Mouse (Mus musculus) midbrain, embryonic 14.5 days (tissue): Measurements from ENCODE around the gene Arid5a. TPM values are rescaled to one million over a fixed set of nuclear protein-coding genes. Genes with fewer than 3 reads are reported as not detected.
A peak's percentile ranks its signal among the peaks of the same experiment; 100 is the strongest.

Experiments used
- ATAC-seq: fragments of 200-750 bp; cut with Nextera tagmentation; 2 replicates; pipeline ENCODE4 v1.8.0; 2017; ENCODE audit warnings: moderate number of reproducible peaks, moderate library complexity; ENCODE audit not compliant: low FRiP score, low TSS enrichment
- DNase-seq: peaks from one replicate; pipeline ENCODE4 v3.0.0-alpha.2; 2015
- H3K27ac ChIP-seq: fragments of 300-500 bp; sonication (generic); replicated peaks from 2 replicates; pipeline ENCODE4 v1.5.1; 2014; ENCODE audit warnings: mild to moderate bottlenecking, low read depth, low read length, moderate library complexity
- H3K27me3 ChIP-seq: fragments of 300-500 bp; sonication (generic); 2 replicates; pipeline ENCODE4 v1.6.1; 2014; ENCODE audit warnings: low read length, control low read depth, mixed read lengths; ENCODE audit not compliant: control insufficient read depth, insufficient read depth
- H3K36me3 ChIP-seq: fragments of 300-500 bp; sonication (generic); 2 replicates; pipeline ENCODE4 v1.6.1; 2014; ENCODE audit warnings: low read length, control low read depth; ENCODE audit not compliant: control insufficient read depth, insufficient read depth
- H3K4me1 ChIP-seq: fragments of 300-500 bp; sonication (generic); 2 replicates; pipeline ENCODE4 v1.6.1; 2014; ENCODE audit warnings: mild to moderate bottlenecking, antibody characterized with exemption, low read length, control low read depth; ENCODE audit not compliant: control insufficient read depth, insufficient read depth
- H3K4me2 ChIP-seq: fragments of 300-500 bp; sonication (generic); 2 replicates; pipeline ENCODE4 v1.6.1; 2014; ENCODE audit warnings: mild to moderate bottlenecking, low read length, moderate library complexity
- H3K4me3 ChIP-seq: fragments of 300-500 bp; sonication (generic); replicated peaks from 2 replicates; pipeline ENCODE4 v1.5.1; 2014; ENCODE audit warnings: low read depth, low read length
- H3K9ac ChIP-seq: fragments of 300-500 bp; sonication (generic); replicated peaks from 2 replicates; pipeline ENCODE4 v1.6.1; 2014; ENCODE audit warnings: mild to moderate bottlenecking, low read length, moderate library complexity
- H3K9me3 ChIP-seq: fragments of 300-500 bp; sonication (generic); 2 replicates; pipeline ENCODE4 v1.6.1; 2016; ENCODE audit warnings: low read length, control low read depth, mixed read lengths; ENCODE audit not compliant: control insufficient read depth
- WGBS: fragments of 180-500 bp; shearing (Covaris S2); extraction: QIAGEN DNeasy Blood & Tissue Kit; methylation state at CpG from one replicate; pipeline ENCODE4 v1.1.7; 2014; 5-methylcytosine and 5-hydroxymethylcytosine counted together
- microRNA-seq: library from miRNA; unstranded; fragments of <30 nt; microRNA quantifications from one replicate; pipeline ENCODE4, GENCODE M21; 2016
- polyA plus RNA-seq: library from polyadenylated mRNA; unstranded; fragments of >200 nt; fragmentation: Nextera tagmentation; extraction: Ambion mirVana; gene quantifications from 2 replicates; pipeline ENCODE4 v1.2.1, GENCODE M21; 2014

The Arid5a gene
- polyA plus RNA-seq, 1 experiment from 2014 or later, result 2.0 TPM

GRCm38 (mm10) chr1:36368112-36368968, 60.8 kb downstream of the Arid5a start:
- peak; percentile 78 for ATAC-seq
- peak overlapping the region; percentile 78 for H3K4me2 ChIP-seq
- H3K27me3 ChIP-seq, result no peaks in the 10 kb centered on the region
- H3K9me3 ChIP-seq, result no peaks in the 10 kb centered on the region
- peaks cover 25% of the 10 kb centered on the region for H3K36me3 ChIP-seq
- peak overlapping the region; percentile 70; the same call in 1 of the 2 replicates for H3K27ac ChIP-seq
- H3K9ac ChIP-seq, result peak overlapping the region; percentile 86
- DNase-seq, result peak; percentile 9
- peak overlapping the region; percentile 77 for H3K4me3 ChIP-seq
- H3K4me1 ChIP-seq, result peaks cover 11% of the 10 kb centered on the region
- WGBS, result 5% methylated on average over 54 of the region's 55 CpGs

DNA sequence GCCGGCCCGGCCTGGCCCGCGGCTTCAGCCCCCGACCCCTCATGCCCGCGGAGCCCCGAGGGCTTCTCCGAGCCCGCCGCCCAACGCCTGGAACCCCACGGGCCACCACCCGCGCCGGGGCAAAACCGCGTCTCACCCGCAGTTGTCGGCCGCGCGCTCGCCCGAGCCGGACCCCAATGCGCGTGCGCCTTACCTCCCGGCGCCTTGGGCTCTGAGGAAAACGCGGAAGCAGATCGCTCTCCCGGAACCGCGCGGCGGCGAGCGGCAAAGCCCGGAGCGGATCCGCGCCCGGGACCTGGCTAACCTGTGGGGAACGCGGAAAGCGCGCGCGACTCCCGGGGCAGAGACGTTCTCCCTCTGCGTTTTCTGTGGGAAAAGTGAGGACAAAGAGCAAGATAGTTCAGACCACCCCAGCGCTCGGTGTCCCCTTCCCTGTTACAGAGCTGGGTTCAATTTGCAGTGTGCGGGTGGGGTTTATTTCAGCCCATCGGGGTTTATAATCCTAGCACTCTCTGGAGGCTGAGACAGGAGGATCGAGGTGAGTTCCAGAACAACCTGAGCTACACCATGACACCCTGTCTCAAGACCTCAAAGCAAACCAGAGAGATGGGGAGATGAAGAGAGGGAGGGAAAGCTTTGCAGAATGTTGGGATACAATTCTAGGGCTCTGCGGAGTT, 61.6 kb downstream of the Arid5a start, which contains the start of gene Kansl3:
TSS of gene Kansl3 (minus strand) at position 213 of the 677 bp plus-strand sequence.
- Histone ChIP-seq H3K27ac (peak within 1 kb of the TSS; percentile 70; the same call in 1 of the 2 replicates), H3K27me3 (no peaks in the 10 kb centered on the region), H3K36me3 (peaks cover 19% of the 10 kb centered on the region), H3K4me3 (peak within 1 kb of the TSS; percentile 77), H3K4me1 (peaks cover 11% of the 10 kb centered on the region), H3K9me3 (no peaks in the 10 kb centered on the region), H3K9ac (peak within 1 kb of the TSS; percentile 86), H3K4me2 (peak within 1 kb of the TSS; percentile 78)
- ATAC-seq (peak; percentile 88), DNase-seq (peak; percentile 96)
- WGBS, result 4% methylated on average over 61 of the region's 61 CpGs

DNA sequence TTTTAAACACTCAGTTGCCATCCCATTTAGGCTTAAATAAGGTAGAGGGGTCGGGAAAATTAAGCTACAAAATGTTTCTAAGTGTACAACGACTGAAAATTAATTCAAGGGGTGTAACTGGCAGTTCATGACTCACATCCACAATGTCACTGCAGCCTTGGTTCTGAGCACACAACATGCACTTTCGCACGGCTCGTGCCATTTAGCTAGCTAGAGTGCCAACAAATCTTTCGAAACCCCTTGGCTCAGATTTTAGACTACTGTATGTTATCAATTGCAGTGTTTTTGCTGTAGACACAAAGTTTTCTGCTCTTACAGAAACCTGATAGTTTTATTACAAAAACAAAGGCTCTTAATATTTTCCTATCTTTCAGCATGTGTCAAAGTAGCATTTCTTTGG, 63.4 kb downstream of the Arid5a start:
- Histone ChIP-seq H3K4me1 (peaks cover 11% of the 10 kb centered on the region), H3K27ac (no peak overlapping the region), H3K4me3 (no peak overlapping the region), H3K27me3 (no peaks in the 10 kb centered on the region), H3K4me2 (no peak overlapping the region), H3K9me3 (no peaks in the 10 kb centered on the region), H3K36me3 (0 out of 2 replicates have a peak, but pooled peaks cover 1% of the 10 kb centered on the region), H3K9ac (no peak overlapping the region)
- DNase-seq (no peak), ATAC-seq (no peak)
- 83% methylated on average over 6 of the region's 6 CpGs for WGBS

- ATAC-seq, result no peak
These were observed 64.7 kb downstream of the Arid5a start, which contains the start of gene Fer1l5 for GRCm38 (mm10) chr1:36371934-36372845. Fer1l5 (plus strand) TSS chr1:36372291.

More at GRCm38 (mm10) chr1:36371934-36372845, 64.7 kb downstream of the Arid5a start, which contains the start of gene Fer1l5:
- H3K9ac ChIP-seq, result no peak within 1 kb of the TSS
- no peak within 1 kb of the TSS for H3K27ac ChIP-seq
- no peaks in the 10 kb centered on the region for H3K36me3 ChIP-seq
- H3K27me3 ChIP-seq, result no peaks in the 10 kb centered on the region
- DNase-seq, result no peak
- H3K9me3 ChIP-seq, result no peaks in the 10 kb centered on the region
- no peak within 1 kb of the TSS for H3K4me2 ChIP-seq
- peaks cover 11% of the 10 kb centered on the region for H3K4me1 ChIP-seq
- 83% methylated on average over 10 of the region's 10 CpGs for whole genome bisulfite sequencing
- H3K4me3 ChIP-seq, result no peak within 1 kb of the TSS

Small RNA genes lying within 50 kb of the gene (microRNA-seq; reads per million reads assigned to microRNA genes)
- gene Mir6898, result not detected

Other genes with a start within 250 kb of the Arid5a start
- 18.2 and 18.5 TPM in 2 replicates for gene Hs6st1, start 239.3 kb upstream of the Arid5a start, polyA plus RNA-seq
- 54.0 and 73.8 TPM in 2 replicates for gene Uggt1, start 63.0 kb upstream of the Arid5a start, polyA plus RNA-seq
- 0.90 and 1.2 TPM in 2 replicates for gene Neurl3, start 33.1 kb upstream of the Arid5a start, polyA plus RNA-seq
- gene Kansl3, start 61.4 kb downstream of the Arid5a start, polyA plus RNA-seq, result 30.3 and 39.7 TPM in 2 replicates
- 2.0 and 2.1 TPM in 2 replicates for gene Fer1l5, start 64.6 kb downstream of the Arid5a start, polyA plus RNA-seq
- gene Lman2l, start 137.5 kb downstream of the Arid5a start, polyA plus RNA-seq, result 41.2 and 42.7 TPM in 2 replicates
- 9.5 and 11.9 TPM in 2 replicates for gene Cnnm4, start 163.9 kb downstream of the Arid5a start, polyA plus RNA-seq
- 6.5 and 7.6 TPM in 2 replicates for gene Cnnm3, start 204.1 kb downstream of the Arid5a start, polyA plus RNA-seq
- gene Ankrd23, start 229.2 kb downstream of the Arid5a start, polyA plus RNA-seq, result 10.4 and 10.5 TPM in 2 replicates
- not detected in 2 replicates for gene Gm42417, start 231.7 kb downstream of the Arid5a start, polyA plus RNA-seq
- gene Ankrd39, start 239.7 kb downstream of the Arid5a start, polyA plus RNA-seq, result 22.3 and 28.5 TPM in 2 replicates